Mouse (Mus musculus): ENCODE results near the gene Pde5a. TPM values are rescaled to one million over a fixed set of nuclear protein-coding genes. Genes with fewer than 3 reads are reported as not detected.

Gene Pde5a
- polyA plus RNA-seq, 1 experiment from 2014 or later: 5.4 TPM

- no peaks in the 10 kb centered on the region for H3K9me3 ChIP-seq (replicated peaks)
- WGBS: 80% methylated on average over 4 of the region's 4 CpGs
- H3K4me3 ChIP-seq (replicated peaks): no peak overlapping the region
- ATAC-seq (replicated peaks; ENCODE audit: low FRiP score): no peak
- no peak overlapping the region for H3K27ac ChIP-seq
- H3K36me3 ChIP-seq: no peaks in the 10 kb centered on the region
- no peaks in the 10 kb centered on the region for H3K27me3 ChIP-seq
- no peak overlapping the region for H3K4me2 ChIP-seq
- no peak overlapping the region for H3K9ac ChIP-seq
- no peaks in the 10 kb centered on the region for H3K4me1 ChIP-seq
These were observed 136.3 kb downstream of the Pde5a start for GRCm38 (mm10) chr3:122865092-122865491.

- Histone ChIP-seq H3K9ac (no peak overlapping the region), H3K4me2 (no peak overlapping the region), H3K36me3 (no peaks in the 10 kb centered on the region), H3K27me3 (no peaks in the 10 kb centered on the region), H3K4me3 (replicated peaks) (no peak overlapping the region), H3K9me3 (replicated peaks) (no peaks in the 10 kb centered on the region), H3K27ac (no peak overlapping the region), H3K4me1 (no peaks in the 10 kb centered on the region)
- WGBS: 94% methylated on average over 1 of the region's 1 CpGs
- no peak for ATAC-seq (replicated peaks; ENCODE audit: low FRiP score)
These were observed 139.5 kb downstream of the Pde5a start for GRCm38 (mm10) chr3:122868270-122868669.

- no peak overlapping the region for H3K27ac ChIP-seq
- no peak for ATAC-seq (replicated peaks; ENCODE audit: low FRiP score)
- H3K4me1 ChIP-seq: no peaks in the 10 kb centered on the region
- no peaks in the 10 kb centered on the region for H3K27me3 ChIP-seq
- no peak overlapping the region for H3K4me3 ChIP-seq (replicated peaks)
- H3K4me2 ChIP-seq: no peak overlapping the region
- WGBS: 74% methylated on average over 1 of the region's 1 CpGs
- H3K36me3 ChIP-seq: no peaks in the 10 kb centered on the region
- no peaks in the 10 kb centered on the region for H3K9me3 ChIP-seq (replicated peaks)
- no peak overlapping the region for H3K9ac ChIP-seq
These were observed 142.8 kb downstream of the Pde5a start for GRCm38 (mm10) chr3:122871596-122871995.

GRCm38 (mm10) chr3:122876870-122877269 lies 148.1 kb downstream of the Pde5a start:
- H3K27me3 ChIP-seq: no peaks in the 10 kb centered on the region
- H3K9ac ChIP-seq: no peak overlapping the region
- H3K9me3 ChIP-seq (replicated peaks): no peaks in the 10 kb centered on the region
- no peak for ATAC-seq (replicated peaks; ENCODE audit: low FRiP score)
- H3K4me3 ChIP-seq (replicated peaks): no peak overlapping the region
- H3K27ac ChIP-seq: no peak overlapping the region
- no peaks in the 10 kb centered on the region for H3K4me1 ChIP-seq
- no peak overlapping the region for H3K4me2 ChIP-seq
- H3K36me3 ChIP-seq: no peaks in the 10 kb centered on the region
- 89% methylated on average over 2 of the region's 2 CpGs for WGBS

- Histone ChIP-seq H3K4me3 (replicated peaks) (no peak overlapping the region), H3K9ac (no peak overlapping the region), H3K27ac (no peak overlapping the region), H3K36me3 (no peaks in the 10 kb centered on the region), H3K4me1 (no peaks in the 10 kb centered on the region), H3K4me2 (no peak overlapping the region), H3K9me3 (replicated peaks) (no peaks in the 10 kb centered on the region), H3K27me3 (no peaks in the 10 kb centered on the region)
- 93% methylated on average over 3 of the region's 3 CpGs for WGBS
- no peak for ATAC-seq (replicated peaks; ENCODE audit: low FRiP score)
These were observed 148.8 kb downstream of the Pde5a start for GRCm38 (mm10) chr3:122877543-122877942.

- H3K27me3 ChIP-seq: no peaks in the 10 kb centered on the region
- no peak for ATAC-seq (replicated peaks; ENCODE audit: low FRiP score)
These were observed 150.1 kb downstream of the Pde5a start for GRCm38 (mm10) chr3:122878705-122879315.

GRCm38 (mm10) chr3:122887505-122888301 lies 159.0 kb downstream of the Pde5a start:
- 81% methylated on average over 4 of the region's 4 CpGs for WGBS
- H3K9me3 ChIP-seq (replicated peaks): no peaks in the 10 kb centered on the region
- no peak overlapping the region for H3K9ac ChIP-seq
- no peaks in the 10 kb centered on the region for H3K27me3 ChIP-seq
- no peak overlapping the region for H3K4me2 ChIP-seq
- no peaks in the 10 kb centered on the region for H3K36me3 ChIP-seq
- H3K4me1 ChIP-seq: no peaks in the 10 kb centered on the region
- no peak overlapping the region for H3K27ac ChIP-seq
- ATAC-seq (replicated peaks; ENCODE audit: low FRiP score): no peak
- no peak overlapping the region for H3K4me3 ChIP-seq (replicated peaks)

More at GRCm38 (mm10) chr3:122878705-122879315, 150.1 kb downstream of the Pde5a start:
- H3K4me1 ChIP-seq: no peaks in the 10 kb centered on the region
- H3K27ac ChIP-seq: no peak overlapping the region
- 88% methylated on average over 8 of the region's 8 CpGs for WGBS
- no peak overlapping the region for H3K9ac ChIP-seq
- no peaks in the 10 kb centered on the region for H3K9me3 ChIP-seq (replicated peaks)
- H3K4me2 ChIP-seq: no peak overlapping the region
- no peaks in the 10 kb centered on the region for H3K36me3 ChIP-seq
- no peak overlapping the region for H3K4me3 ChIP-seq (replicated peaks)

- Histone ChIP-seq H3K9me3 (replicated peaks) (no peaks in the 10 kb centered on the region), H3K4me1 (no peaks in the 10 kb centered on the region), H3K27ac (no peak overlapping the region), H3K9ac (no peak overlapping the region), H3K4me3 (replicated peaks) (no peak overlapping the region), H3K36me3 (no peaks in the 10 kb centered on the region), H3K4me2 (no peak overlapping the region), H3K27me3 (no peaks in the 10 kb centered on the region)
- no peak for ATAC-seq (replicated peaks; ENCODE audit: low FRiP score)
- 79% methylated on average over 5 of the region's 5 CpGs for WGBS
These were observed 159.6 kb downstream of the Pde5a start for GRCm38 (mm10) chr3:122888371-122888819.

- no peaks in the 10 kb centered on the region for H3K36me3 ChIP-seq
- H3K27ac ChIP-seq: no peak within 1 kb of the TSS
- H3K4me3 ChIP-seq (replicated peaks): no peak within 1 kb of the TSS
- ATAC-seq (replicated peaks; ENCODE audit: low FRiP score): no peak
- H3K4me1 ChIP-seq: no peaks in the 10 kb centered on the region
- no peaks in the 10 kb centered on the region for H3K9me3 ChIP-seq (replicated peaks)
- 87% methylated on average over 3 of the region's 3 CpGs for WGBS
- no peaks in the 10 kb centered on the region for H3K27me3 ChIP-seq
- H3K4me2 ChIP-seq: no peak within 1 kb of the TSS
- no peak within 1 kb of the TSS for H3K9ac ChIP-seq
These were observed 166.0 kb downstream of the Pde5a start, which contains the start of gene Fabp2 for GRCm38 (mm10) chr3:122894772-122895171. Gene Fabp2, plus strand, starts transcription at chr3:122895072.

GRCm38 (mm10) chr3:122895189-122895731 lies 166.5 kb downstream of the Pde5a start:
- Histone ChIP-seq H3K9ac (no peak overlapping the region), H3K27me3 (no peaks in the 10 kb centered on the region), H3K9me3 (replicated peaks) (no peaks in the 10 kb centered on the region), H3K36me3 (no peaks in the 10 kb centered on the region), H3K4me3 (replicated peaks) (no peak overlapping the region), H3K27ac (no peak overlapping the region), H3K4me1 (no peaks in the 10 kb centered on the region), H3K4me2 (no peak overlapping the region)
- WGBS: 85% methylated on average over 11 of the region's 11 CpGs
- no peak for ATAC-seq (replicated peaks; ENCODE audit: low FRiP score)

- ATAC-seq (replicated peaks; ENCODE audit: low FRiP score): no peak
- 62% methylated on average over 6 of the region's 6 CpGs for WGBS
These were observed 169.5 kb downstream of the Pde5a start for GRCm38 (mm10) chr3:122898254-122898653.

GRCm38 (mm10) chr3:122903746-122904433 lies 175.1 kb downstream of the Pde5a start:
- WGBS: 43% methylated on average over 12 of the region's 12 CpGs
- Histone ChIP-seq H3K4me3 (replicated peaks) (no peak overlapping the region), H3K4me2 (no peak overlapping the region), H3K36me3 (no peaks in the 10 kb centered on the region), H3K4me1 (no peaks in the 10 kb centered on the region), H3K9ac (no peak overlapping the region), H3K27ac (no peak overlapping the region), H3K9me3 (replicated peaks) (no peaks in the 10 kb centered on the region), H3K27me3 (no peaks in the 10 kb centered on the region)
- 0 out of 2 replicates have a peak, but pooled peaks have one; percentile 33 for ATAC-seq (replicated peaks; ENCODE audit: low FRiP score)

More at GRCm38 (mm10) chr3:122898254-122898653, 169.5 kb downstream of the Pde5a start:
- Histone ChIP-seq H3K36me3 (no peaks in the 10 kb centered on the region), H3K4me2 (no peak overlapping the region), H3K27ac (no peak overlapping the region), H3K4me1 (no peaks in the 10 kb centered on the region), H3K9ac (no peak overlapping the region), H3K27me3 (no peaks in the 10 kb centered on the region), H3K4me3 (replicated peaks) (no peak overlapping the region), H3K9me3 (replicated peaks) (no peaks in the 10 kb centered on the region)

All from kidney, embryonic 15.5 days (tissue).